11 mouse cellular contexts compared by ENCODE assay signal in genomic region chr6:94911374-94911773, GRCm38 (mm10).
DNase-seq lines count a peak whose midpoint lies in the region; ATAC-seq lines count a peak whose summit lies in the region.
"Had no signal": no experiment of that assay in that cellular context is flagged by ENCODE, and none has a peak within 500 bp of the region (broad histone marks: within the 10 kb centered on the region; RNA-seq: fewer than 3 reads in every experiment).

No protein-coding gene starts in this region.

- no peaks in the 10 kb centered on the region for H3K9me3 ChIP-seq in hindbrain, embryonic 11.5 days (ENCODE audit: control insufficient read depth, low read length)
- no peaks in the 10 kb centered on the region for H3K9me3 ChIP-seq in hindbrain, embryonic 12.5 days (replicated peaks)
- no peaks in the 10 kb centered on the region for H3K9me3 ChIP-seq in embryonic facial prominence, embryonic 15.5 days (replicated peaks)

- no peaks in the 10 kb centered on the region for H3K36me3 ChIP-seq in hindbrain, embryonic 11.5 days (ENCODE audit: control insufficient read depth, insufficient read depth, low read length)
- H3K36me3 ChIP-seq in hindbrain, embryonic 12.5 days, result no peaks in the 10 kb centered on the region
- H3K36me3 ChIP-seq in embryonic facial prominence, embryonic 15.5 days, result no peaks in the 10 kb centered on the region

- DNase-seq in hindbrain, embryonic 11.5 days (ENCODE audit: low spot score), result peak; percentile 34
- peak; percentile 3 for DNase-seq in right cerebral cortex, postnatal 4 days
- no peak for DNase-seq in right cerebral cortex, postnatal 25 days
- no peak for DNase-seq in Muller cell, postnatal 12 days (ENCODE audit: inconsistent ontology term)
- no peak for DNase-seq in T-cell, adult 2 months (ENCODE audit: low spot score)
- DNase-seq: cerebellum, adult 9-10 months had no signal

- H3K4me2 ChIP-seq in hindbrain, embryonic 11.5 days (replicated peaks; ENCODE audit: low read depth, low read length), result no peak overlapping the region
- no peak overlapping the region for H3K4me2 ChIP-seq in hindbrain, embryonic 12.5 days (replicated peaks)
- H3K4me2 ChIP-seq in embryonic facial prominence, embryonic 15.5 days (replicated peaks), result 0 out of 2 replicates have a peak overlapping the region, but pooled peaks have one; percentile 19
- H3K4me2 ChIP-seq: hindbrain, embryonic 14.5 days had no signal

- no peak overlapping the region for H3K9ac ChIP-seq in hindbrain, embryonic 11.5 days (ENCODE audit: low read depth, low read length)
- H3K9ac ChIP-seq in hindbrain, embryonic 12.5 days, result no peak overlapping the region
- H3K9ac ChIP-seq in embryonic facial prominence, embryonic 15.5 days, result no peak overlapping the region
- H3K9ac ChIP-seq: hindbrain, embryonic 14.5 days had no signal

- H3K4me3 ChIP-seq in hindbrain, embryonic 11.5 days (ENCODE audit: low read depth, low read length), result no peak overlapping the region
- H3K4me3 ChIP-seq in hindbrain, embryonic 12.5 days, result no peak overlapping the region
- H3K4me3 ChIP-seq in embryonic facial prominence, embryonic 15.5 days (replicated peaks), result no peak overlapping the region

- no peaks in the 10 kb centered on the region for H3K4me1 ChIP-seq in hindbrain, embryonic 11.5 days (replicated peaks; ENCODE audit: control insufficient read depth, insufficient read depth, low read length)
- H3K4me1 ChIP-seq in hindbrain, embryonic 12.5 days, result no peaks in the 10 kb centered on the region; the same call in 1 of the 2 replicates
- H3K4me1 ChIP-seq in embryonic facial prominence, embryonic 15.5 days, result peaks cover 18% of the 10 kb centered on the region

- no peaks in the 10 kb centered on the region for H3K27me3 ChIP-seq in hindbrain, embryonic 11.5 days (ENCODE audit: control insufficient read depth, insufficient read depth, low read length)
- no peaks in the 10 kb centered on the region for H3K27me3 ChIP-seq in hindbrain, embryonic 12.5 days
- H3K27me3 ChIP-seq in embryonic facial prominence, embryonic 15.5 days, result no peaks in the 10 kb centered on the region
- H3K27me3 ChIP-seq: CH12.LX had no signal

- 52% methylated on average over 9 of the region's 9 CpGs for WGBS in hindbrain, embryonic 11.5 days
- 67% methylated on average over 9 of the region's 9 CpGs for WGBS in hindbrain, embryonic 12.5 days
- 32% methylated on average over 9 of the region's 9 CpGs for WGBS in embryonic facial prominence, embryonic 15.5 days

- no peak overlapping the region for H3K27ac ChIP-seq in hindbrain, embryonic 11.5 days (ENCODE audit: low read depth, low read length)
- no peak overlapping the region for H3K27ac ChIP-seq in hindbrain, embryonic 12.5 days
- H3K27ac ChIP-seq in embryonic facial prominence, embryonic 15.5 days (replicated peaks), result peak overlapping the region; percentile 81
- H3K27ac ChIP-seq: hindbrain, embryonic 14.5 days; kidney, postnatal 0 days had no signal

- ATAC-seq in hindbrain, embryonic 11.5 days (ENCODE audit: low FRiP score), result no peak
- no peak for ATAC-seq in hindbrain, embryonic 12.5 days (ENCODE audit: low FRiP score)
- peak; percentile 74 for ATAC-seq in embryonic facial prominence, embryonic 15.5 days (ENCODE audit: insufficient number of reproducible peaks, low FRiP score, low TSS enrichment, low read depth)

Comparison
In these comparisons a context has a peak if more than half of its experiments do, and no peak if none do; other contexts are left out.
1. DNase-seq: peak in hindbrain, embryonic 11.5 days (single experiment) and right cerebral cortex, postnatal 4 days (single experiment); none in right cerebral cortex, postnatal 25 days (single experiment), Muller cell, postnatal 12 days (single experiment) and T-cell, adult 2 months (single experiment).